Comparison of ENCODE assay signal across 8 mouse cellular contexts in genomic region chr3:38882778-38883177, GRCm38 (mm10). TPM values are rescaled to one million over a fixed set of nuclear protein-coding genes. Genes with fewer than 3 reads are reported as not detected.
DNase-seq lines count a peak whose midpoint lies in the region; ATAC-seq and TF ChIP-seq lines count a peak whose summit lies in the region.

No protein-coding gene starts in this region.

- H3K4me2 ChIP-seq in midbrain, embryonic 11.5 days, result no peak overlapping the region
- H3K4me2 ChIP-seq in midbrain, embryonic 13.5 days (replicated peaks), result no peak overlapping the region

- H3K9me3 ChIP-seq in midbrain, embryonic 11.5 days (ENCODE audit: control insufficient read depth, low read length), result no peaks in the 10 kb centered on the region
- no peaks in the 10 kb centered on the region; the same call in 1 of the 2 replicates for H3K9me3 ChIP-seq in midbrain, embryonic 13.5 days

- DNase-seq in gastrocnemius, adult 18-20 months (ENCODE audit: low spot score), result peak; percentile 46
- no peak for DNase-seq in gastrocnemius, postnatal 10 days
- DNase-seq in midbrain, embryonic 11.5 days (ENCODE audit: low spot score, missing footprints), result peak; percentile 92
- peak; percentile 89 for DNase-seq in embryo, embryonic 10 days (ENCODE audit: low spot score)
- DNase-seq in left cerebral cortex, postnatal 14 days (ENCODE audit: low spot score in 2 of 2), result peak; percentile 59 to 72
- DNase-seq in thymus, adult 2 months, result no peak

- TF ChIP-seq CTCF in thymus, adult 2 months (IDR thresholded peaks at IDR 0.05; ENCODE audit: borderline replicate concordance, control insufficient read depth, extremely low read depth, insufficient read depth, low read length, poor library complexity), result no peak

- H3K4me1 ChIP-seq in midbrain, embryonic 11.5 days (ENCODE audit: control insufficient read depth, insufficient read depth, low read length), result peaks cover 10% of the 10 kb centered on the region
- peaks cover 10% of the 10 kb centered on the region for H3K4me1 ChIP-seq in midbrain, embryonic 13.5 days (replicated peaks)
- peaks cover 22% of the 10 kb centered on the region for H3K4me1 ChIP-seq in thymus, adult 2 months (replicated peaks; ENCODE audit: control insufficient read depth, insufficient read depth, low read length)

- intact Hi-C loops in left cerebral cortex, postnatal 14 days (cut with DNase I), result loop anchor here (2.0 to 10.0 kb wide), 3 partner anchors 1242 to 1862 kb away; partner anchors contain the start of gene Hspa4l

- 64% methylated on average over 6 of the region's 6 CpGs for WGBS in midbrain, embryonic 11.5 days
- 57% methylated on average over 6 of the region's 6 CpGs for WGBS in midbrain, embryonic 13.5 days
- WGBS in thymus, adult 2 months, result 64% methylated on average over 6 of the region's 6 CpGs

- no peak for TF ChIP-seq POLR2A in thymus, adult 2 months (IDR thresholded peaks at IDR 0.05; ENCODE audit: control insufficient read depth, extremely low read depth, insufficient read depth, low read length, poor library complexity)

- no peak for ATAC-seq in midbrain, embryonic 11.5 days (ENCODE audit: low FRiP score)
- ATAC-seq in midbrain, embryonic 13.5 days, result no peak
- ATAC-seq in monocyte, adult 5-6 weeks (replicated peaks; ENCODE audit: insufficient number of reproducible peaks, low FRiP score, low TSS enrichment, poor library complexity, severe bottlenecking), result no peak

- H3K27ac ChIP-seq in midbrain, embryonic 11.5 days (ENCODE audit: low read depth, low read length), result no peak overlapping the region
- H3K27ac ChIP-seq in midbrain, embryonic 13.5 days, result no peak overlapping the region
- no peak overlapping the region for H3K27ac ChIP-seq in thymus, adult 2 months (ENCODE audit: control insufficient read depth, insufficient read depth, low read length)

- no peaks in the 10 kb centered on the region for H3K36me3 ChIP-seq in midbrain, embryonic 11.5 days (ENCODE audit: control insufficient read depth, insufficient read depth, low read length)
- H3K36me3 ChIP-seq in midbrain, embryonic 13.5 days, result no peaks in the 10 kb centered on the region; the same call in none of the 2 replicates
- no peaks in the 10 kb centered on the region for H3K36me3 ChIP-seq in thymus, adult 2 months (ENCODE audit: control insufficient read depth, insufficient read depth, low read length)

- no peaks in the 10 kb centered on the region; the same call in 1 of the 2 replicates for H3K27me3 ChIP-seq in midbrain, embryonic 11.5 days (ENCODE audit: control insufficient read depth, insufficient read depth, low read length)
- no peaks in the 10 kb centered on the region for H3K27me3 ChIP-seq in midbrain, embryonic 13.5 days
- H3K27me3 ChIP-seq in thymus, adult 2 months (ENCODE audit: control insufficient read depth, insufficient read depth, low read length), result peaks cover 12% of the 10 kb centered on the region; the same call in 1 of the 2 replicates

- H3K4me3 ChIP-seq in midbrain, embryonic 11.5 days (ENCODE audit: low read depth, low read length), result no peak overlapping the region
- H3K4me3 ChIP-seq in midbrain, embryonic 13.5 days (replicated peaks), result no peak overlapping the region
- no peak overlapping the region for H3K4me3 ChIP-seq in thymus, adult 2 months (ENCODE audit: control insufficient read depth, insufficient read depth, low read length)

- H3K9ac ChIP-seq in midbrain, embryonic 11.5 days (ENCODE audit: low read length), result no peak overlapping the region
- H3K9ac ChIP-seq in midbrain, embryonic 13.5 days (replicated peaks), result no peak overlapping the region

RNA-seq across cellular contexts. Expression of gene Fat4, which starts 4.0 kb away (rescaled TPM):
- 1 to 10 TPM; 1.4 to 1.9 TPM for total RNA-seq in gastrocnemius, adult 18-20 months (2021)
- total RNA-seq in gastrocnemius, postnatal 10 days (2021), result 10 to 100 TPM; 17.2 to 23.6 TPM
- 9.3 and 10.3 TPM in 2 replicates for polyA plus RNA-seq in midbrain, embryonic 11.5 days (2014; fragmentation: Nextera tagmentation; extraction: Ambion mirVana)
- 6.9 and 7.2 TPM in 2 replicates for polyA plus RNA-seq in midbrain, embryonic 13.5 days (2015; fragmentation: Nextera tagmentation; extraction: Ambion mirVana)
- total RNA-seq in left cerebral cortex, postnatal 14 days (2021), result 10 to 100 TPM; 18.8 to 20.7 TPM
- polyA plus RNA-seq in thymus, adult 2 months (2012; rRNA removed), result 0.94 and 1.1 TPM in 2 replicates
- not detected in 3 replicates for total RNA-seq in monocyte, adult 5-6 weeks (2017)

Comparison
In these comparisons a context has a peak if more than half of its experiments do, and no peak if none do; other contexts are left out.
1. DNase-seq: peak in gastrocnemius, adult 18-20 months (single experiment), midbrain, embryonic 11.5 days (single experiment), embryo, embryonic 10 days (single experiment) and left cerebral cortex, postnatal 14 days (2 of 2); none in gastrocnemius, postnatal 10 days (single experiment) and thymus, adult 2 months (single experiment).
2. RNA of gene Fat4, which starts 4.0 kb away (total RNA-seq): 17.2 to 23.6 TPM in gastrocnemius, postnatal 10 days and 18.8 to 20.7 TPM in left cerebral cortex, postnatal 14 days; 1.4 to 1.9 TPM in gastrocnemius, adult 18-20 months and not detected in monocyte, adult 5-6 weeks; every median in the first group is over 4 times any median in the second.